Mouse (Mus musculus): ENCODE data around the gene Snx20. TPM values are rescaled to one million over a fixed set of nuclear protein-coding genes. Genes with fewer than 3 reads are reported as not detected.

Gene Snx20
- polyA plus RNA-seq (2017; shearing (Covaris generic)): 100 to 1,000 TPM; 106 to 164 TPM

DNA sequence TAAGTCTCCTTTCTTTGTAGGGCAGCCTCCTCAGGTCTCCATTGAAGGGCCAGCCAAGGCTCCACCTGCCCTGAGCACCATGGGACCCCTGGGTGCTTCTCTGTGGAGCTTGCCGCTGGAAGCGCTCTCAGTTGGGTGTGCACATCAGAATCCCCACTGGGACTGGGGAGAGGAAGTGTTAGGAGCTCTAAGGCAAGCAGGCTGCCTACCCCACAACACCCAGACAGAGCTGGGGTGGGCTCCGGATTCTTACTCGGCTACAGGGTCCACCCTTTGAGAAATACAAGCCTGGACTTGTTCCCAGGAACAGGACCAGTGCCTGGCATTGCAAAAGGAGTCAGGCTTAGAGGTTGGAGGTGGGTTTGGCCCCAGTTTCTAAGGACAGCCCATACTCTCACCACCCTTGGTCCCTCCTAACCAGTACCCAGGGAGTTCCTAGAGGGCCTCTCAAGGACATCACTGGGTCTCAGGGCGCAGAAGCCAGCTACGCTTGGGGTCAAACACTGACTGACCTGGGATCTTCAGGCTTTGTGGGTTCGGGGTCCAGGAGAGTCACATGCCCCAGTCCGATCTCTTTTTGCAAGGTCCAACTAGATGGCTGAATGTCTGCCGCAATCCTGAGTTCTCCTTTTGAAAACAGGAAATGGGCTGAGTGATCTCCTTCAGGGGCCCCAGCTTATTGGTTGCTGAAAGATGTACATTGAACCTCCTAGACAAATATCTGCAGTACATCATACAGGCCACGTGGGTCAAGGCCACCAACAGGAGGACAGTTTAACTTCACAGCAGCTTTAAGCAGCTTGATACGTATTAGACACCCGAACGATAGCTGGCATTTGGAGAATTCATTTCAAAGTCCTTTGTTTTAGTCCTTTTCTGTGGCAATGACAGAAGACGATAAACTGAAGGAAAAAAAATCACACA lies at the start of gene Snx20:
Gene Snx20, minus strand, starts transcription at position 655 of the 924 bp plus-strand sequence.

DNA sequence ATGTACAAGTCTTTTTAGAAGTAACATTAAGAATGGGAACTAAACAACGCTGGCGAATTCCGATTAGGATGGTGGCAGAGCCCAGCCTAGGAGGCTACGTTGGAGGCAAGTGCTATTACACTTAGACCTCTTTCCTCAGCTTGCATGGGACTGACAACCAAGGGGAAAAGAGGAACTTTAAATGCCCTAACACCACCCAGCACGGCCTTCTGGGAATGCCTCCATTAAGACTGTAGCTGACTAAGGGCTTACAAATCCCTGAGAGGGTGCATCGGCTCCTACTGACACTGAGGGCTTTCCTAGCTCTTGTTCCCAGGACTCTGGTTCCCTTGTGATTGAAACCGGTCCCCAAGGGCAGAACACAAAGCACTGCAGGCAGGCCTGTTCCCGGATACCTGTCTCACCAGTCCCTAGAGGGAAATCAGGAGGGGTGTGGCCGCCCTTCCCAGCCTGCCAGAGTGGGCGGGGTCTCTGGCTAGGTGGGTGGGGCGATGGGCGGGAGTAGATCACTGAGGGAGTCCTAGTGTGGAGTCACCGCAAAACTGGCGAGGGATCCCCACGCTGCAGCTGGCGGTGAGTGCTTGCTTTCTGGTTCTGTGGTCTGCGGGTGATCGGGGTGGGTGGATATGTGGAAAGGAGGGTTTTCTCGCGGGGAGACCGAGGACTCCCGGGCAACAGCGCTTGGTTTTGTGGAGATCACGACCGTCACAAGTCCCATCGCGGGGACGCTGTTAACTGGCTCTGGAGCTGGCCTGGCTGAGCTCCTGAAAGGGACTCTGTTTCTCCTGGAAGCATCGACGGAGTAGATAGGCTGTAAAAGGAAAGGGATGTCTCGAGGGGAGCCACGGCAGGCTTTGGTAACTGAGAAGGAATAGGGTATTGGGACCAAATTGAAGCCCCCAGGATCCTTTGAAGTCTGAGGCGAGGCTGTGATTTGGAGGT lies 11.2 kb upstream of the Snx20 start, which contains the start of gene Nod2:
Gene Nod2, plus strand, starts transcription at position 479 of the 942 bp plus-strand sequence.

Other genes with a start within 250 kb of the Snx20 start
- gene Nkd1, start 114.8 kb downstream of the Snx20 start, polyA plus RNA-seq (2017; shearing (Covaris generic)): under 1 TPM in 1 of 2 experiments, not detected in 1; 0.27 TPM
- gene Nod2, start 11.2 kb upstream of the Snx20 start, polyA plus RNA-seq (2017; shearing (Covaris generic)): under 1 TPM; 0.36 to 0.69 TPM
- 100 to 1,000 TPM in 1 of 2 experiments, 10 to 100 TPM in 1; 89.8 to 137 TPM for gene Cyld, start 60.9 kb upstream of the Snx20 start, polyA plus RNA-seq (2017; shearing (Covaris generic))

Measured in activated CD4-positive, CD25-positive, alpha-beta regulatory T cell (primary cell).